Mouse (Mus musculus): ENCODE results near the gene Nlrp6. TPM values are rescaled to one million over a fixed set of nuclear protein-coding genes. Genes with fewer than 3 reads are reported as not detected.
"Not testable (repeated sequence)": the region's sequence is repeated elsewhere in the genome, so short reads cannot be mapped to it uniquely, and the experiment has no call there.

Nlrp6 gene
- 0.28 and 0.45 TPM in 2 replicates for polyA plus RNA-seq (2015; fragmentation: Nextera tagmentation; extraction: Ambion mirVana)

GRCm38 (mm10) chr7:140920418-140921029, at the start of gene Nlrp6:
TSS of gene Nlrp6 (plus strand) at chr7:140920902.
- H3K4me3 ChIP-seq: no peak within 1 kb of the TSS
- peaks cover 15% of the 10 kb centered on the region for H3K4me1 ChIP-seq
- H3K27ac ChIP-seq: no peak within 1 kb of the TSS
- no peak within 1 kb of the TSS for H3K4me2 ChIP-seq
- no peak within 1 kb of the TSS for H3K9ac ChIP-seq
- peaks cover 64% of the 10 kb centered on the region for H3K27me3 ChIP-seq
- WGBS: 69% methylated on average over 8 of the region's 8 CpGs
- H3K9me3 ChIP-seq: no peaks in the 10 kb centered on the region
- no peak for ATAC-seq (ENCODE audit: insufficient number of reproducible peaks, low FRiP score, low TSS enrichment, low read depth)
- no peaks in the 10 kb centered on the region for H3K36me3 ChIP-seq

DNA sequence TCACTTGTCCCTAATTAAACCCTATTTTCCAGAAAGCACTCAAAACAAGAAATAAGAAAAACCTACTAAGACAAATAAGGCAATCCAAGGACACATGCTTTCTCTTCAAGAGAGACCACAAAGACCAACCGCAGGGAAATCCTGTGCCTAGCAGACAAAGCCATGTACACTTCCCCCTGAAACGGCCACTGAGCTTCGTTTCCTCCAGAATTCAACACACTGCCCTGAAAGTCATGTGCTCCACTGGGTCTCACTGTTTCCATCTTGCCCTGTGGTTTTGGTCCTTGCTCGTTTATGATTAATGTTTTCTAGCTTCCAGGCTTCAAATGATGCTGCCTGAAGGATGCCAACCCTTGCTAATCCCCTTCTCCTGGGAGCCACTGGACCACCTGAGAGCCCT, 46.5 kb upstream of the Nlrp6 start:
- Histone ChIP-seq H3K36me3 (peaks cover 44% of the 10 kb centered on the region), H3K4me2 (no peak overlapping the region), H3K27me3 (no peaks in the 10 kb centered on the region), H3K9ac (no peak overlapping the region), H3K4me3 (no peak overlapping the region), H3K27ac (no peak overlapping the region), H3K4me1 (no peaks in the 10 kb centered on the region), H3K9me3 (no peaks in the 10 kb centered on the region)
- WGBS: 88% methylated on average over 4 of the region's 4 CpGs
- ATAC-seq (ENCODE audit: insufficient number of reproducible peaks, low FRiP score, low TSS enrichment, low read depth): no peak

GRCm38 (mm10) chr7:140877364-140877763, 43.3 kb upstream of the Nlrp6 start:
- 70% methylated on average over 6 of the region's 6 CpGs for WGBS
- H3K4me2 ChIP-seq: no peak overlapping the region
- H3K9ac ChIP-seq: no peak overlapping the region
- no peak for ATAC-seq (ENCODE audit: insufficient number of reproducible peaks, low FRiP score, low TSS enrichment, low read depth)
- H3K4me3 ChIP-seq: no peak overlapping the region
- H3K36me3 ChIP-seq: peaks cover 35% of the 10 kb centered on the region
- H3K27me3 ChIP-seq: no peaks in the 10 kb centered on the region
- peaks cover 5% of the 10 kb centered on the region; the same call in 1 of the 2 replicates for H3K4me1 ChIP-seq
- H3K27ac ChIP-seq: no peak overlapping the region
- no peaks in the 10 kb centered on the region for H3K9me3 ChIP-seq

DNA sequence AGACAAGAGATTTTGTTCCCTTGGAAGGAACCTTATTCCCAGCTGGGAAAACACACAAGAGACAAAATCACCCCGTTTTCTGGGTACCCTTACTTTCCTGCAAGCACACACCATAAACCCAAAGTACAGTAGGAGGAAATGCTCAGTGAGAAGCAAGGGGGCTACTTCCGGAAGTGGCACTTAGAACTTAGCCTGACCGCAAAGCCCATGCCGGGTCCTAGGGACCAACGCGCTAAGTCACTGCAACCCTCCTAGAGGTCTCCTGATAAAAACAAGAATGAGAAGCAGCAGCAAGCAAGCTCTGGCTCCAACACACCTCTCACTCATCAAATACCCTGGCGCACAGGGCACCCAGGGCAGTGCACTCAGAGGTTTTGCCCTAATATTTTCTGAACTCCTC, 41.3 kb upstream of the Nlrp6 start:
- H3K27ac ChIP-seq: no peak overlapping the region
- H3K9me3 ChIP-seq: no peaks in the 10 kb centered on the region
- peaks cover 35% of the 10 kb centered on the region for H3K36me3 ChIP-seq
- peaks cover 15% of the 10 kb centered on the region for H3K4me1 ChIP-seq
- H3K4me2 ChIP-seq: no peak overlapping the region
- H3K4me3 ChIP-seq: no peak overlapping the region
- no peak overlapping the region for H3K9ac ChIP-seq
- ATAC-seq (ENCODE audit: insufficient number of reproducible peaks, low FRiP score, low TSS enrichment, low read depth): no peak
- H3K27me3 ChIP-seq: no peaks in the 10 kb centered on the region
- 89% methylated on average over 7 of the region's 7 CpGs for WGBS

DNA sequence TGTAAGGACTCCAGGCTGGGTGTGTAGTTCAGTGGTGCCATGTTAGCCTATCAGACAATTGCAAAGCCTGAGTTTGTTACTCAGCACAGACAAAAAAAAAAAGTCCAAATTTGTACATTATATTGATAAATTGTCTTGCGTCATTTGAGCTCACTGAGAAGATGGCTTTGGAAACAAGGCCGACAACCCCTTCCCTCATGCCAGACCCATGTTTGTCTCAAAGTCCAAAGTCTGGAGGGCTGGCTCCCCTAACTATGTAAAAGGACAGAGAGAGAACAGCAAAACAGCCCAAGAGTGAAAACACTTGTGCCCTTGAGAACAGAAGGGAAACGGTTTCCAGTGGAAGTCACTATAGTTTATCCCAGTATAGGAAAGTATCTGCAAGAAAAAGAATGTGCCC, 40.3 kb upstream of the Nlrp6 start:
- Histone ChIP-seq H3K27me3 (no peaks in the 10 kb centered on the region), H3K4me1 (peaks cover 15% of the 10 kb centered on the region), H3K9ac (no peak overlapping the region), H3K27ac (no peak overlapping the region), H3K9me3 (no peaks in the 10 kb centered on the region), H3K36me3 (peaks cover 28% of the 10 kb centered on the region), H3K4me2 (no peak overlapping the region), H3K4me3 (no peak overlapping the region)
- no peak for ATAC-seq (ENCODE audit: insufficient number of reproducible peaks, low FRiP score, low TSS enrichment, low read depth)
- WGBS: 83% methylated on average over 3 of the region's 3 CpGs

DNA sequence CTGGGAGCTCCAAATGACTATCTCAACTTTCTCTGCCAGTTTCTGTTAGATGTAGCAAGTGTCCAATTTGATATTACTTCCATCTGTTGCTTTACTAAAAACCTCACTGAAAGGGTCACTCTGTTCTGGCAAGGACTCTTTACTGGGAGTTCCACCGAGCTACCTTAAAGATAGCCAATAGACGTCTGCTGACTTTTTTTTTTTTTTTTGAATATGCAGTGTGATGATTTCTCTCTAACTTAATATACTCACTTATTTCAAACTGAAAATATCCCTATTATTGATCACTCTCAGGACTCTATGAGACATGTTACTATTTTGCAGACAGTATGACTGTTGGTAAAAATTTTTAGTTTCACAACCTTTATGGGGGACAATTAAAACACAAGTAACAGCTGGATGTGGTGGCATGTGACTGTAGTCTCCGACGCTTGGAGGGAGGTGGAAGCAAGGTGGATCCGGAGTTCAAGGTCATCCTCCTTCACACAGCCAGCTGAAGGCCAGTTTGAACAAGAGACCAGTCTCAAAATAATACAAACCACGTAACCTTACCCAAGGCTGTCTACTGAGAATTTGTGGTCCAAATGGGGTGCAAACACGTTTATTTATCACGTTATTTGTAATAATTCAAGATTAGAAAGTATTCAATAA, 39.7 kb upstream of the Nlrp6 start:
- peak overlapping the region; percentile 74 for H3K4me2 ChIP-seq
- peaks cover 15% of the 10 kb centered on the region for H3K4me1 ChIP-seq
- no peak overlapping the region for H3K27ac ChIP-seq
- H3K27me3 ChIP-seq: no peaks in the 10 kb centered on the region
- H3K4me3 ChIP-seq: peak overlapping the region; percentile 86
- H3K9ac ChIP-seq: peak overlapping the region; percentile 71; the same call in 1 of the 2 replicates
- peaks cover 29% of the 10 kb centered on the region for H3K36me3 ChIP-seq
- ATAC-seq (ENCODE audit: insufficient number of reproducible peaks, low FRiP score, low TSS enrichment, low read depth): no peak
- no peaks in the 10 kb centered on the region for H3K9me3 ChIP-seq
- WGBS: 12% methylated on average over 8 of the region's 8 CpGs

- under 1% methylated on average over 59 of the region's 59 CpGs for WGBS
- peak within 1 kb of the TSS; percentile 92 for H3K27ac ChIP-seq
- peak; percentile 93 for ATAC-seq (ENCODE audit: insufficient number of reproducible peaks, low FRiP score, low TSS enrichment, low read depth)
- peak within 1 kb of the TSS; percentile 82 for H3K9ac ChIP-seq
- peaks cover 29% of the 10 kb centered on the region for H3K36me3 ChIP-seq
- H3K27me3 ChIP-seq: no peaks in the 10 kb centered on the region
- H3K4me2 ChIP-seq: peak within 1 kb of the TSS; percentile 74
- peak within 1 kb of the TSS; percentile 86 for H3K4me3 ChIP-seq
- no peaks in the 10 kb centered on the region for H3K9me3 ChIP-seq
- H3K4me1 ChIP-seq: peaks cover 15% of the 10 kb centered on the region
Measured at GRCm38 (mm10) chr7:140881696-140882468, 38.8 kb upstream of the Nlrp6 start, which contains the start of the genes Psmd13 and Sirt3. TSS of gene Psmd13 (plus strand) at chr7:140881968. TSS of gene Sirt3 (minus strand) at chr7:140882309.

- Histone ChIP-seq H3K9me3 (no peaks in the 10 kb centered on the region), H3K4me3 (peak overlapping the region; percentile 86), H3K9ac (peak overlapping the region; percentile 82), H3K27me3 (no peaks in the 10 kb centered on the region), H3K4me2 (peak overlapping the region; percentile 74), H3K27ac (peak overlapping the region; percentile 92), H3K4me1 (peaks cover 15% of the 10 kb centered on the region), H3K36me3 (peaks cover 30% of the 10 kb centered on the region)
- 0 out of 2 replicates have a peak, but pooled peaks have one; percentile 33 for ATAC-seq (ENCODE audit: insufficient number of reproducible peaks, low FRiP score, low TSS enrichment, low read depth)
- WGBS: 0% methylated on average over 12 of the region's 12 CpGs
Measured at GRCm38 (mm10) chr7:140882469-140882803, 38.3 kb upstream of the Nlrp6 start.

DNA sequence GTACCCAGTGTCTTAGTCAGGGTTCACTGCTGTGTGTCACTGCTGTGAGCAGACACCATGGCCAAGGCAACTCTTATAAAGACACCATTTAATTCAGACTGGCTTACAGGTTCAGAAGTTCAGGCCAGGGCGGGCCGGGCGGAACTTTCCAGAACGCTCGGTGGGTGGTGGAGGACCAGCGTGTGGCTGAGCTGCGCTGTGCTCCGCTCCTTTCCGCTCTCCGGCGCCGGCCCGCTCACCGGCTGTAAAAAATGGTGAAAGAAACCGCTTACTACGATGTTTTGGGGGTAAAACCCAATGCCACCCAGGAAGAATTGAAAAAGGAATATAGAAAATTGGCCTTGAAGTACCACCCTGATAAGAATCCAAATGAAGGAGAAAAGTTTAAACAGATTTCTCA, 30.1 kb upstream of the Nlrp6 start:
- H3K27ac ChIP-seq; H3K4me1 ChIP-seq; ATAC-seq (ENCODE audit: insufficient number of reproducible peaks, low FRiP score, low TSS enrichment, low read depth); H3K9me3 ChIP-seq; H3K27me3 ChIP-seq; H3K9ac ChIP-seq; H3K4me3 ChIP-seq; H3K4me2 ChIP-seq: not testable (repeated sequence)
- H3K36me3 ChIP-seq: peaks cover 78% of the 10 kb centered on the region
- 96% methylated on average over 16 of the region's 16 CpGs for WGBS

GRCm38 (mm10) chr7:140894031-140894430, 26.7 kb upstream of the Nlrp6 start:
- H3K4me1 ChIP-seq: no peaks in the 10 kb centered on the region
- H3K9ac ChIP-seq: no peak overlapping the region
- H3K27me3 ChIP-seq: no peaks in the 10 kb centered on the region
- peaks cover 77% of the 10 kb centered on the region for H3K36me3 ChIP-seq
- H3K4me3 ChIP-seq: no peak overlapping the region
- no peak overlapping the region for H3K4me2 ChIP-seq
- ATAC-seq (ENCODE audit: insufficient number of reproducible peaks, low FRiP score, low TSS enrichment, low read depth): no peak
- no peaks in the 10 kb centered on the region for H3K9me3 ChIP-seq
- no peak overlapping the region for H3K27ac ChIP-seq
- WGBS: 89% methylated on average over 7 of the region's 7 CpGs

DNA sequence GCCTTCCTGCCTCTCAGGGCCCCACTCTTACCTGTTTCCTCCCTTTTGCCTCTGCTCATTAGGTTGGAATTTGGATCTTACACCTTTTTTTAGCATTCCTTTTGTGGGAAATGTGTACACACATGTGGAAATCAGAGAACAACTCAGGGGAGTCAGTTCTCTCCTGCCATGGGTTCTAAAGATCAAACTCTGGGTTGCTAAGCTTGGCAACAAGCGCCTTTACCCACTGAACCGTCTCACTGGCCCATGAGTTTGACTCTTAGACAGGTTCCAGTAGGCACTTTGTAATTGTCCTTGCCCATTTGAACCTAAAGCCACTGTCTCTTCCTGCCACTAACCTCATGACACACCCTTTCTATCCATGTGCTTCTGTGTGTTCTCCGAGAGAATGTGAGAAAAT, 26.1 kb upstream of the Nlrp6 start:
- no peak for ATAC-seq (ENCODE audit: insufficient number of reproducible peaks, low FRiP score, low TSS enrichment, low read depth)
- H3K4me2 ChIP-seq: no peak overlapping the region
- no peak overlapping the region for H3K27ac ChIP-seq
- WGBS: 90% methylated on average over 3 of the region's 3 CpGs
- H3K9ac ChIP-seq: no peak overlapping the region
- H3K4me1 ChIP-seq: no peaks in the 10 kb centered on the region
- H3K4me3 ChIP-seq: no peak overlapping the region
- H3K36me3 ChIP-seq: peaks cover 77% of the 10 kb centered on the region
- H3K27me3 ChIP-seq: no peaks in the 10 kb centered on the region
- H3K9me3 ChIP-seq: no peaks in the 10 kb centered on the region

- peaks cover 61% of the 10 kb centered on the region for H3K36me3 ChIP-seq
- WGBS: 79% methylated on average over 7 of the region's 7 CpGs
- H3K9me3 ChIP-seq: no peaks in the 10 kb centered on the region
- no peak overlapping the region for H3K4me3 ChIP-seq
- no peak overlapping the region for H3K9ac ChIP-seq
- no peak overlapping the region for H3K27ac ChIP-seq
- no peak for ATAC-seq (ENCODE audit: insufficient number of reproducible peaks, low FRiP score, low TSS enrichment, low read depth)
- 0 out of 2 replicates have a peak, but pooled peaks cover 1% of the 10 kb centered on the region for H3K4me1 ChIP-seq
- no peak overlapping the region for H3K4me2 ChIP-seq
- H3K27me3 ChIP-seq: no peaks in the 10 kb centered on the region
Measured at GRCm38 (mm10) chr7:140897863-140898262, 22.8 kb upstream of the Nlrp6 start.

All from limb, embryonic 15.5 days (tissue).